Mouse (Mus musculus) hindbrain, embryonic 12.5 days (tissue): ENCODE results near the gene Olfr893. TPM values are rescaled to one million over a fixed set of nuclear protein-coding genes. Genes with fewer than 3 reads are reported as not detected.
"Not testable (repeated sequence)": the region's sequence is repeated elsewhere in the genome, so short reads cannot be mapped to it uniquely, and the experiment has no call there.

Experiments used
- ATAC-seq: fragments of 200-750 bp; cut with Nextera tagmentation; 2 replicates; pipeline ENCODE4 v1.8.0; 2017; ENCODE audit warnings: moderate TSS enrichment; ENCODE audit not compliant: low FRiP score
- H3K27ac ChIP-seq: fragments of 300-500 bp; sonication (generic); 2 replicates; pipeline ENCODE4 v1.5.1; 2016; ENCODE audit warnings: mild to moderate bottlenecking
- H3K27me3 ChIP-seq: fragments of 300-500 bp; sonication (generic); 2 replicates; pipeline ENCODE4 v1.6.1; 2016; ENCODE audit warnings: mild to moderate bottlenecking
- H3K36me3 ChIP-seq: fragments of 300-500 bp; sonication (generic); 2 replicates; pipeline ENCODE4 v1.6.1; 2016; ENCODE audit warnings: mild to moderate bottlenecking
- H3K4me1 ChIP-seq: fragments of 300-500 bp; sonication (generic); 2 replicates; pipeline ENCODE4 v1.6.1; 2016
- H3K4me2 ChIP-seq: fragments of 300-500 bp; sonication (generic); replicated peaks from 2 replicates; pipeline ENCODE4 v1.6.1; 2016; ENCODE audit warnings: mild to moderate bottlenecking
- H3K4me3 ChIP-seq: fragments of 300-500 bp; sonication (generic); 2 replicates; pipeline ENCODE4 v1.5.1; 2016; ENCODE audit warnings: mild to moderate bottlenecking
- H3K9ac ChIP-seq: fragments of 300-500 bp; sonication (generic); 2 replicates; pipeline ENCODE4 v1.6.1; 2016; ENCODE audit warnings: mild to moderate bottlenecking, moderate library complexity
- H3K9me3 ChIP-seq: fragments of 300-500 bp; sonication (generic); replicated peaks from 2 replicates; pipeline ENCODE4 v1.6.1; 2016; ENCODE audit warnings: mild to moderate bottlenecking
- WGBS: fragments of 180-500 bp; shearing (Covaris S2); methylation state at CpG from one replicate; pipeline ENCODE4 v1.1.7; 2016; 5-methylcytosine and 5-hydroxymethylcytosine counted together
- polyA plus RNA-seq: library from polyadenylated mRNA; unstranded; fragments of >200 nt; fragmentation: Nextera tagmentation; extraction: Ambion mirVana; gene quantifications from 2 replicates; pipeline ENCODE4 v1.2.1, GENCODE M21; 2016

The Olfr893 gene
- not detected in 2 replicates for polyA plus RNA-seq

GRCm38 (mm10) chr9:38208065-38208464, at the start of gene Olfr893:
Gene Olfr893 (plus strand): TSS chr9:38208365.
- Histone ChIP-seq H3K4me1 (no peaks in the 10 kb centered on the region), H3K4me3 (no peak within 1 kb of the TSS), H3K9ac (no peak within 1 kb of the TSS), H3K27me3 (no peaks in the 10 kb centered on the region), H3K9me3 (no peaks in the 10 kb centered on the region), H3K27ac (no peak within 1 kb of the TSS), H3K36me3 (no peaks in the 10 kb centered on the region), H3K4me2 (no peak within 1 kb of the TSS)
- ATAC-seq = no peak
- WGBS = 86% methylated on average over 3 of the region's 3 CpGs

- not testable (repeated sequence) for H3K27me3 ChIP-seq, H3K27ac ChIP-seq, H3K4me2 ChIP-seq, H3K9me3 ChIP-seq, ATAC-seq, H3K36me3 ChIP-seq, H3K4me3 ChIP-seq, H3K9ac ChIP-seq, H3K4me1 ChIP-seq
- 53% methylated on average over 2 of the region's 2 CpGs for WGBS
Observed at GRCm38 (mm10) chr9:38168341-38168740, 39.8 kb upstream of the Olfr893 start.

- Histone ChIP-seq H3K36me3 (no peaks in the 10 kb centered on the region), H3K27me3 (no peaks in the 10 kb centered on the region), H3K9ac (no peak within 1 kb of the TSS), H3K27ac (no peak within 1 kb of the TSS), H3K4me3 (no peak within 1 kb of the TSS), H3K9me3 (peaks cover 5% of the 10 kb centered on the region; the same call in 1 of the 2 replicates), H3K4me1 (no peaks in the 10 kb centered on the region), H3K4me2 (no peak within 1 kb of the TSS)
- no peak for ATAC-seq
- WGBS = 94% methylated on average over 1 of the region's 1 CpGs
Observed at GRCm38 (mm10) chr9:38180721-38181120, 27.4 kb upstream of the Olfr893 start, which contains the start of gene Olfr891. Gene Olfr891 (minus strand): TSS chr9:38180821.

- no peaks in the 10 kb centered on the region for H3K36me3 ChIP-seq
- H3K27ac ChIP-seq = no peak within 1 kb of the TSS
- no peaks in the 10 kb centered on the region for H3K4me1 ChIP-seq
- no peak within 1 kb of the TSS for H3K4me3 ChIP-seq
- no peak within 1 kb of the TSS for H3K4me2 ChIP-seq
- H3K27me3 ChIP-seq = no peaks in the 10 kb centered on the region
- ATAC-seq = no peak
- no peak within 1 kb of the TSS for H3K9ac ChIP-seq
- no peaks in the 10 kb centered on the region for H3K9me3 ChIP-seq
Observed at GRCm38 (mm10) chr9:38217755-38218154, 9.6 kb downstream of the Olfr893 start, which contains the start of gene Olfr894. Gene Olfr894 (plus strand): TSS chr9:38218055.

GRCm38 (mm10) chr9:38252474-38252873, 44.3 kb downstream of the Olfr893 start, which contains the start of gene Olfr143:
Gene Olfr143 (plus strand): TSS chr9:38252774.
- Histone ChIP-seq H3K36me3 (no peaks in the 10 kb centered on the region), H3K9me3 (no peaks in the 10 kb centered on the region), H3K27ac (no peak within 1 kb of the TSS), H3K4me2 (no peak within 1 kb of the TSS), H3K27me3 (no peaks in the 10 kb centered on the region), H3K4me1 (no peaks in the 10 kb centered on the region), H3K9ac (no peak within 1 kb of the TSS), H3K4me3 (no peak within 1 kb of the TSS)
- no peak for ATAC-seq

Other genes starting within 250 kb of the Olfr893 start
- not detected in 2 replicates for gene Olfr881, start 216.5 kb upstream of the Olfr893 start, polyA plus RNA-seq
- not detected in 2 replicates for gene Olfr883, start 182.6 kb upstream of the Olfr893 start, polyA plus RNA-seq
- not detected in 2 replicates for gene Olfr884, start 161.8 kb upstream of the Olfr893 start, polyA plus RNA-seq
- gene Olfr885, start 147.0 kb upstream of the Olfr893 start, polyA plus RNA-seq = not detected in 2 replicates
- not detected in 2 replicates for gene Olfr887, start 124.3 kb upstream of the Olfr893 start, polyA plus RNA-seq
- gene Olfr888, start 100.2 kb upstream of the Olfr893 start, polyA plus RNA-seq = not detected in 2 replicates
- gene Olfr889, start 93.2 kb upstream of the Olfr893 start, polyA plus RNA-seq = 0.05 TPM in 1 of 2 replicates, not detected in the other
- gene Olfr890, start 65.8 kb upstream of the Olfr893 start, polyA plus RNA-seq = not detected in 2 replicates
- gene Olfr891, start 27.5 kb upstream of the Olfr893 start, polyA plus RNA-seq = not detected in 2 replicates
- not detected in 2 replicates for gene Olfr894, start 9.7 kb downstream of the Olfr893 start, polyA plus RNA-seq
- not detected in 2 replicates for gene Olfr143, start 44.4 kb downstream of the Olfr893 start, polyA plus RNA-seq
- gene Olfr895, start 59.5 kb downstream of the Olfr893 start, polyA plus RNA-seq = not detected in 2 replicates
- gene Olfr896-ps1, start 82.7 kb downstream of the Olfr893 start, polyA plus RNA-seq = not detected in 2 replicates
- not detected in 2 replicates for gene Olfr25, start 120.7 kb downstream of the Olfr893 start, polyA plus RNA-seq
- not detected in 2 replicates for gene Olfr898, start 140.0 kb downstream of the Olfr893 start, polyA plus RNA-seq
- not detected in 2 replicates for gene Olfr250, start 158.5 kb downstream of the Olfr893 start, polyA plus RNA-seq
- gene Olfr251, start 168.7 kb downstream of the Olfr893 start, polyA plus RNA-seq = not detected in 2 replicates
- not detected in 2 replicates for gene Olfr147, start 193.3 kb downstream of the Olfr893 start, polyA plus RNA-seq
- gene Olfr901, start 221.1 kb downstream of the Olfr893 start, polyA plus RNA-seq = not detected in 2 replicates
- not detected in 2 replicates for gene Olfr902, start 239.3 kb downstream of the Olfr893 start, polyA plus RNA-seq